Mouse (Mus musculus): ENCODE measurements around the gene Gm20772. TPM values are rescaled to one million over a fixed set of nuclear protein-coding genes. Genes with fewer than 3 reads are reported as not detected.
"Not testable (repeated sequence)": the region's sequence is repeated elsewhere in the genome, so short reads cannot be mapped to it uniquely, and the experiment has no call there.

Gm20772 gene
- not detected in 2 replicates for polyA plus RNA-seq (2012; rRNA removed)

DNA sequence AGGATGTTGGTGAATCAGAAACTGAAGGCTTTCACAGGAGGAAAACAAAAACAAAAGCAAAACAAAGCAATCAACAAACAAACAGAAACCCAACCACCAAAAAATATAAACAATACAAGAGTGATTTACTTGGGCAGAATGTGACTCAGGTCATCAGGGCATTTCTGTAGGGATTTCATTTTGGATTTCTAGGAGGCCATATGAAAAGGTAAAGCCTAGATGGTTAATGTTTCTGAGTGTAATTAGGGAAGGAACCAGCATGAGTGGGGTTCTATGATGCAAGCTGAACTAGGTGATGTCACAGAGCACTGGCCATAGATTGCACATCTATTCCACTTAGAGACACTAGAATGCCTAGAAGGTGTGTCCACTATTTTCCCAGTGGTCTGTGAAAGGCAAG, at the start of gene Gm20772, which contains the start of gene Gm20831:
Gene Gm20772 (plus strand): TSS at position 301 of the 400 bp plus-strand sequence.
Gene Gm20831 (plus strand): TSS at position 301 of the 400 bp plus-strand sequence.
- DNase-seq (ENCODE audit: low read depth), result not testable (repeated sequence)

- DNase-seq (ENCODE audit: low read depth), result not testable (repeated sequence)
These were observed 28.4 kb upstream of the Gm20772 start, which contains the start of gene Gm21904 for GRCm38 (mm10) chrY:17846166-17846565. TSS of gene Gm21904 (minus strand) at chrY:17846266.

Other genes starting within 250 kb of the Gm20772 start
- not detected in 2 replicates for gene Gm21904, start 28.5 kb upstream of the Gm20772 start, polyA plus RNA-seq (2012; rRNA removed)
- not detected in 2 replicates for gene Gm20831, start within 50 bp of the Gm20772 start, polyA plus RNA-seq (2012; rRNA removed)
- not detected in 2 replicates for gene Srsy, start 62.6 kb downstream of the Gm20772 start, polyA plus RNA-seq (2012; rRNA removed)
- gene Gm21764, start 187.1 kb downstream of the Gm20772 start, polyA plus RNA-seq (2012; rRNA removed), result not detected in 2 replicates
- gene Ssty1, start 214.4 kb downstream of the Gm20772 start, polyA plus RNA-seq (2012; rRNA removed), result not detected in 2 replicates

All from gonadal fat pad, adult 2 months (tissue).